Mouse (Mus musculus): Measurements from ENCODE around the gene Tubgcp2.

The Tubgcp2 gene

GRCm38 (mm10) chr7:140047811-140048311 is 11.4 kb upstream of the Tubgcp2 start:
- DNase-seq (ENCODE audit: extremely low spot score, low spot score): peak; percentile 68

DNA sequence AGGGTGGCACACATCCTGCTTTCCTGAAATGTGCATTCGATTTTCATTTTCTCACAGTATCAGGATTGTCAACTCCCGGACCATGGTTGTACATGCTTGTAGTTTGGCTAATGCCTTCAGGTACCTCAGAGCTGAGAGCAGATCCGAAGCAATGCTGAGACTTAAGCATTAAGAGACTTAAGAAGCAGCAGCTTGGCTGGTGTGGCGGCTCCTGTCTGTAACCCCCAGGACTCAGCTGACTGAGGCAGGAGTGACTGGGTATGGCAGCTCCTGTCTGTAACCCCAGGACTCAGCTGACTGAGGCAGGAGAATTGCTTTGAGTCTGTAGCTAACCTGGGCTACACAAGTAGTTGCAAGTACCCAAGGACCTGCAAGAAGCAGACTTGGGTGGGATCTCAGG is 9.1 kb upstream of the Tubgcp2 start:
- DNase-seq (ENCODE audit: extremely low spot score, low spot score): no peak

DNA sequence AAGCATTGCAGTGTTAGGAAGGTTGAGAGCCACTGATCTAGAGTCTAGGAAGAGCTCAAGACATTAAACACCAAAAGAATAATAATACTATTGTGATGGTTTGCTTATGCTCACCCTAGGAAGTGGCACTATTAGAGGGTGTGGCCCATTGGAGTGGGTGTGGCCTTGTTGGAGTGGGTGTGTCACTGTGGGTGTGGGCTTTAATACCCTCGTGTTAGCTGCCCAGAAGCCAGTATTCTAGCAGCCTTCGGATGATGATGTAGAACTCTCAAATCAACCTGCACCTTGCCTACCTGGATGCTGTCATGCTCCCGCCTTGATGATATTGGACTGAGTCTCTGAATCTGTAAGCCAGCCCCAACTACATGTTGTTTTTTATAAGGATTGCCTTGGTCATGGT is 6.3 kb upstream of the Tubgcp2 start:
- no peak for DNase-seq (ENCODE audit: extremely low spot score, low spot score)

GRCm38 (mm10) chr7:140037171-140037555 is 694 bp upstream of the Tubgcp2 start:
- no peak for DNase-seq (ENCODE audit: extremely low spot score, low spot score)

DNA sequence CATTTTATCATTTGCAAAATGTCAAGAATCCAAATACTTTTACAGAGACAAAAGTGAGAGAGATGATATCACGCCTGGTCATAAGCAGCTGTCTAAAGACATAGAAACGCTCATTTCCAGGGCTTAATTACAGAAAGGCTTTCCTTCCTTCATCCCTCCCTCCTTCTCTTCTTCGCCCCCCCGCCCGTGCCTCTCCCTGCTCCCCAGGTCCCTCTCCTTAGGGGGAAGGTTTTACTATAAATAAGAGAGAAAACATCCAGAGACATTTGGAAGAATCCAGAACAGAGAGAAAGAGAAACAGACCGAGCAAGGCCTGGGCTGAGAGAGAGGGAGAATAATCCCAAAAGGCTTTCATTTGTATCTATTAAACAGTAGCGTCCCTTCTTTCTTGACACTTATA is 1.0 kb downstream of the Tubgcp2 start:
- no peak for DNase-seq (ENCODE audit: extremely low spot score, low spot score)

DNA sequence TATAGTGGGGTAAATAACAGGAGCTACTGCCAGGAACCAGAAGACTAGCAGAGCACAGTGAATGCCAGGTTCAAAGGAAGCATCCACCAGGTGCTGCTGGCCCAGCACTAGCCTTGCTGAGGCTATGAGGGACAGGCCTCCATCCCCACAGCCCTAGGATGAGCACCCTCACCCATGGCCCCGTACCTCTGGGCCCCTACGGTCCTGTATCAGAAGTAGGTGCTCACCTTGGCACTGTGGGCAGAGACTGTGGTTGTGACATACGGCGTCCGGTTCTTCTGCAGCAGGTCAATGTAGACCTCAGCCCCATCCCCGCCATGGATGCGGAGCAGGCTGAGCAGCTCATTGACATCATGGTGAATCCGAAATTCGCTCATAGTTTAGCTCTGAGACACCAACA is 3.1 kb downstream of the Tubgcp2 start:
- no peak for DNase-seq (ENCODE audit: extremely low spot score, low spot score)

DNA sequence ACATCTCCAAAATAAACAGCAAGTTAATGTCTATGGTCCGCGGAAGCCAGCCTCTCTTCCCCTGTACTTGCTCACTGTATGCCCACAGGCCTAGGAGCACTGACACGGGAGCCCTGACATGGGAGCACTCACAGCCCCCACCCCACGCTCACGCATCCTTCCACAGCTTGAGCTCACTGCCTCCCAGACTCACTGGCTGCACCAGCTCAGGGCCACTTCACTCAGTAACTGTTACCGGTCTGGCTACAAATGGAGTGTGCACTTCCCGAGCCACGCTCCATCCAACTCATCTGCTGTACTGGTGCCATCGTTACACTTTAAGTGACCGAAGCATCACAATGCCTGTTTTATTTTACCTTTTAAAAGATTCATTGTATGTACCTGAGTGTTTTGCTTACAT is 4.1 kb downstream of the Tubgcp2 start:
- DNase-seq (ENCODE audit: extremely low spot score, low spot score): no peak

DNA sequence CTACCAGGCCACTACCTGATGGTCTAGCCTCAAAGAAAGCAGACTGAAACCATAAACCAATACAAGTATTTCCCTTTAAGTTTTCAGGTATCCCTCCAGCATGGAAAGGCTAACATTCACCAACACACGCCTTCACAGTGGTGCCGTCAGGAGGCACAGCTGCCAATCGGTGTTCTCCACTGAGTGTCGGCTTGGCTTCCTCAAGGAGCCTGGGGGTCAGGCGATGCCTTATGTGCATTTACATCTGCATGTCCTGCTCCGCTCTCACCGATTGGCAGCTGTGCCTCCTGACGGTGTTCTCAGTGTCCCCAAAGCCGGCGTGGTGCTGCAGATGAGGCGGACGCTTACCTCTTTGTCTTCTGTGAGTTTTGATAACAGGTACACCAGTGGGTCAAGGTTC is 4.7 kb downstream of the Tubgcp2 start:
- DNase-seq (ENCODE audit: extremely low spot score, low spot score): no peak

DNA sequence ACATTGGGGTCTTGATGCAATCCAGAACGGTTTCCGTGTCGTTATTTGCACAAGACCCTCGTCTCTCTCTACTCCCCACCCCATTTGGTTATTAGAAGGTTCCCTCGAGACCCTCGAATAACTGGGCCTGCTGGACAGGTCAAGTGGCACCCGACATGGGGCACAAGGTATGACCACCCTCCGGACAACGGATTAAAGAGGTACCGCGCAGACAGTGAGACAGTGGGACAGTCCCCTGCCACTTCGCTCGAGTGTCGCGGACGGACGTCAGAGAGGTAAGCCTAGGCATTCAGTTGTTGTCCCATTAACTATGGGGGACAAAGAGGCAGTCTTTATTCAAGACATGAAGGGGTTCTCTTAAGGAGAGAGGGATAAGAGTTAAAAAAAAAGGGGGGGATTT is 25.1 kb downstream of the Tubgcp2 start:
- no peak for DNase-seq (ENCODE audit: extremely low spot score, low spot score)

DNA sequence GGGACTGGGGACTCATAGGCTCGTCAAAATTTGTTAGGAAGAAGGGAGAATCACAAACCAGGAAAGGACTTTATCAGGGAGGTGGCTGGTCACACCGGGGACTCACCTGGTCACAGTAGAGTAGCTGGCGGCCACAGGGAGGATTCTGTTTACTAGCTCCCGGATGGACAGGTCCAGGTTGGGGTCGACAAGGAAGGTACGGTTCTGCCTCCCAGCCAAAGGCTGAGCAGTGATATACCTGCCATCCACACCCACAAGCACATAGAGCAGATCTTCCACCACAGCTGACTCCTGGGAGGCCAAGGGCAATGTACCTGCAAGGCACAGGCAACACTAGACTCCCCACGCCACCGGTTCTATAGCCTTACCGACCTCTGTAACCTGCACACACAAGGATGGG is 28.7 kb downstream of the Tubgcp2 start:
- no peak for DNase-seq (ENCODE audit: extremely low spot score, low spot score)

DNA sequence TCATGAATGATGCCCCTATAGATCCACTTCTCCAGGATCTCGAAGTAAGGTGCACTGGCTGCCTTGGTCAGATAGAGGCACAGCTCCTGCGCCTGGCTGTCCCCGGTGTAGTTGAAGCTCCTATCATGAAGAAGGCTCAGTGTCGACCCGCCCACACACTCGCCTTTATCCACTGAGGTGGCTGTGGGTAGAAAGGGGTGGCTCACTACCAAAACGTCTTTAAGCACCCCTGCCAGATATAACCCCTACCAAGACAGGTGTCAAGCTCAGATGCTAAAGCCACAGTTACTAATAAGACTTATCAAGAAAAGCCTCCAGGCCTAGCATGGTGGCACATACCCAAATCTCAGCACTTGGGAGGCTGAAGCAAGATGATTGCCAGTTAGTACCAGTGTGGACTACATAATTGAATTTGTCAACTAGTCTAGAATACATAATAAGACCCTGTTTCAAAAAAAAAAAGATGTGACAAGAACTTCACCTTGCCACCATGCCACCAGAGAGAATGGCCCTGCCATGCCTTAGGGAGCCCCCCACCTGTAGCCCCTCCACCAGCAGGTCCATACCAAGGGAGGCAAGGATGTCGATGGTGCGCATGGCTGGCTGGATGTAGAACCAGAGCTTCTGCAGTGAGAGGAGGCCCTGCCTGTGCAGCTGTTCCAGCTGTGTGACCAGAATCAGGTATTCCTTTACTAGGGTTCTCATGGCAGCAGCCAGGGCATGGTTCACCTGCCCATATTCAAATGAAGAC is 29.4 kb downstream of the Tubgcp2 start:
- no peak for DNase-seq (ENCODE audit: extremely low spot score, low spot score)

GRCm38 (mm10) chr7:140004666-140005065 is 31.8 kb downstream of the Tubgcp2 start:
- no peak for DNase-seq (ENCODE audit: extremely low spot score, low spot score)

DNA sequence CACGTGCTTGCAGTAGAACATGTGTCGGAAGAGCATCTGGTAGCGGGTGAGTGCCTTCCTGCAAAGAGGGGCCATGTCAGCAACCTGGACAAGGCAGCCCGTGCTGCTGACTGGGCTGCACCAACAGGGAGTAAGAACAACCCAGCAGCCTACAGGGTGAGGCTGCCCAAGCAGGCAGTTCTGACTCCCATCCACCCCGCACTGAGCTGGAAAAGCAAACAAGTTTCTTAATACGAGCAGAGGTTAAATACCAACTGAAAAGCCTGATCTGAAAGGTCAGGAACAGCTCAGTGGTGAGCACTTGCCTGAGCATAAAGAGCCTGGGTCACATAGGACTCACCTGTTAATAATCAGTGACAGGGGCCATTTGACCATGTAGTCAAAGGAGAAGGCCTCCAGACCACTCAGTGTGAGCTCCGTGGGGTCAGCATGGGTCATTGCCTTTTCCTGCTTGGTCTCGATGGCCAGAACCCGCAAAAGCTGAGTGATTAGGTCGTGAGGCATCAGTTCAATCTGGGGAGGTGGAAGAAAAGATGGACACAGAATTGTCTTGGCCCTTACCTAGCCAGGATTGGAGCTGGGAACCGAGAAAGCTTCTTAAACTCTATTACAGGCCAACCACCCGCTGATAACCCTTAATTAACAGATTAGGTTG is 35.3 kb downstream of the Tubgcp2 start:
- DNase-seq (ENCODE audit: extremely low spot score, low spot score): peak; percentile 25

DNA sequence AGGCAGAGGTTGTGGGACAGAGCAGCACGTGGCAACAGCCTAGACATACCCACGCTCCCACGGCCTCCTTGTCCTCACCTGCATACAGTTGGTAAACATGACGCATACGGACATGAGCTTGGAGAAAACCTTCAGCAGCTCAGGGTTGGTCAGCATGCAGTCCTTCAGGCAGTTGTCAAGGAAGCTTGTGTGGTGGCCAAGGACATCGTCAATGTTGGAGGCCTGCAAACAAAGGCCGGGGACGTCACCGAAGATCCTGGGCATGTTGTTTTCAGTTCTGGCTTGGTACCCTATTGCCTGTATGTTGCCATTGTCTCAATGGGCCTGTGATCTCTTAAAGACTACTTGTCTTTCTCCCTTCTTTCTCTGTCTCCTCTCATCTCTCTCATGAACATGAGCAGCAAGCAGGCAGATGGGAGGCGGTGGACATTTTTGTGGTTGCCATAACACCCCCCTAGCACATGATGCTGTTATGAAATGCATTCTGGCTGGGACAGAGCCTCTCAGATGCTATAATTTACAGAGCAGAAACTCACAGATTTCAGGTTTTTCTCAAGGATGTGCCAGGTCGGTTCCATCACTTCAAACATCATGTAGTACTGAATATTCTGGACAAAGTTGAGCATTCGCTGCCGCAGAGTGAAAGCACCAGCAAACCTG is 37.6 kb downstream of the Tubgcp2 start:
- no peak for DNase-seq (ENCODE audit: extremely low spot score, low spot score)

DNA sequence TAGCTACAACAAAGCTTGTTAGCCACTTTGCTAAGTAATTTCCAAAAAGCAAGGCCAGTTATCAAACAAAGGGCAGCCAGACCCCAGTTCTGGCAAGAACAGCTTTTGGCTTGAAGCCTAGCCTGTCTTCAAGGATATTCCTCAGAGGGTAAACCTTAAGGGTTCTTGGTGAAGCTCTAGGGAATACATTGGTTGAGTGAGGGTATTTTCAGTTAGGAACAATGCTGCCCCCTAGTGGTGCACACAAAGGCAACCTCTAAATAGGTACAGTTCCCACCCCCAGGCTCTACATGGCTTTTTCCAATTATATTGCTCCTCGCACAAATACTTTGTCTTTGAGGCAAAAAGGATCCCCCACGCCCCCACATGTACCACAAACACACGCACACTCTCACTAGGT is 41.8 kb downstream of the Tubgcp2 start:
- DNase-seq (ENCODE audit: extremely low spot score, low spot score): peak; percentile 50

DNA sequence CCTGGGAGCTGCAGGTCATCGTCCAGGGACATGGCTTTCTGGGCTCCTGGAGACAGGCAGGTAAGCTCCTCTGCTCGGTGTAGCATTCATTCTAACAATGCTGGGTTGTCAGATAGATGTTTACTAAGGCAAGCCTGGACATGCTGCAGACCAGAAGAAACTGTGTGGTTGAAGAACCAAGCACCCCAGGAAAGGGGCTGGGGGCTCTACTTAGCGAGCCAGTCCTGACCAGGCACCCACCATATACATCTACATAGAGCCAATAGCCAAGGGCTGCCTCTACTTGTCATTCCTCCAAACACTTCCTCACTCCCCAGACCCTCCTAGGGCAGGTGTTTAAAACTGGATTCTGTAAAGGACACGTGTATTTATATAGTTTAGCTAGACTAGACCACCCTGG is 42.3 kb downstream of the Tubgcp2 start:
- DNase-seq (ENCODE audit: extremely low spot score, low spot score): no peak

- DNase-seq (ENCODE audit: extremely low spot score, low spot score): no peak
Observed at GRCm38 (mm10) chr7:139993532-139993931, 42.9 kb downstream of the Tubgcp2 start.

- no peak for DNase-seq (ENCODE audit: extremely low spot score, low spot score)
Observed at GRCm38 (mm10) chr7:139992406-139992805, 44.1 kb downstream of the Tubgcp2 start, which contains the start of gene Adam8. Gene Adam8, minus strand, starts transcription at chr7:139992562.

GRCm38 (mm10) chr7:139990864-139991394 is 45.5 kb downstream of the Tubgcp2 start:
- no peak for DNase-seq (ENCODE audit: extremely low spot score, low spot score)

DNA sequence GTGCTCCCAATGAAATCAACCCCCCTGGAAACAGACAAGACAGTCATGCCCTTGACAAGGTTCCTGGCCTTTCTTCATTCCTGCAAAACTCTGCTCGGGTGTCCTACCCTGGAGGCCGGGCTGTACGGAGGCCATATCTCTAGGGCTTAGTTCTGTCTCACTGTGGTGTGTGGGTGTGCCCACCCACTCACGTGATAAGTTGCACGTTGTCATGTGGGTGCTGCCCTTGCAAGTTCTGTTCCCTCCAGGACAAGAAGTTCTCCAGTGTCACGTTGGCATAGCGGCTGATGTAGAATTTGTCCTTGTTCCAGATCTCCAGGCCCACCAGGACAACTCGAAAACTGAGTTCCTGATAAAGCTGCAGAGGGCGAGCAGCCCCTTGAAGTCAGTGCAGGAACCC is 48.2 kb downstream of the Tubgcp2 start:
- DNase-seq (ENCODE audit: extremely low spot score, low spot score): no peak

DNA sequence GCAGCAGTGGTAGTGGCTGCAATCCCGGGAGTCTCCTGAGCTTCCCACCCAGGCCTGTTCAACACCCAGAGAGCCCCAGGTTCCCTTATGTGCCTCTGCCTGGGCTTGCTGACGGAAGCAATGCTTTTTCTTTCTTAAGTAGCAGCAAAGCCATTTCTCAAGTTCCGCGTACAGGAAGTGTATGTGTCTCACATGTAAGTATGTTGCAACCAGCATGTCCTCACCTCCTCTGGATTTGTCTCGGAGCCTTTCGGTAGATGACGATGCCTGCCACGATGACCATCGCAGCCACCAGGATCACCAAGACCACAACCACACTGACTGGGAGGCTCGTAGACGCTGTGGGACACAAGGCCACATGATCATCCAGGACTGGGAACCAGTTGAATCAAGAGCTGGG is 52.0 kb downstream of the Tubgcp2 start:
- no peak for DNase-seq (ENCODE audit: extremely low spot score, low spot score)

DNA sequence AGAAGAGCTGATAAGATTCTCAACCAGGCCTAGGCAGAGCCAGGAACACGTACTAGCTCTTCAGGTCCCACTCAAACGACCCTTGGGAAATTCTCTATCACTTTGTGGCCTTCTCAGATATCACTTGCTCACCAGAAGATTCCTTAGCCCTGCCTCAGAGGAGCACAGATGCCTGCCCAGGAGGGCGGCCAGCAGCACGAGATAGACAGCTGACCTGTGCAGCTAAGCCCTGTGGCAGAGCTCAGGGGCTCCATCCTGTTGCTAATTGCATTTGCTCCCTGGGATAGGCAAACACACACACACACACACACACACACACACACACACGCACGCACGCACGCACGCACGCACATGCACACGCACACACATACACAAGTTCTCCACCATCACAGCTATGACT is 54.4 kb downstream of the Tubgcp2 start:
- DNase-seq (ENCODE audit: extremely low spot score, low spot score): no peak

Data from neural tube, embryonic 10.5 days (tissue).